Mouse (Mus musculus) inflammation-experienced regulatory T-cells, adult 6 months (primary cell): ENCODE results near the gene Cramp1l. TPM values are rescaled to one million over a fixed set of nuclear protein-coding genes. Genes with fewer than 3 reads are reported as not detected.
"Not testable (repeated sequence)": the region's sequence is repeated elsewhere in the genome, so short reads cannot be mapped to it uniquely, and the experiment has no call there.

Source experiments
- ATAC-seq: one replicate; pipeline ENCODE4 v1.8.0; 2017
- polyA plus RNA-seq, 3 experiments: library from polyadenylated mRNA; unstranded; fragments of 100-300 nt; shearing (Covaris generic); gene quantifications; one replicate each; pipeline ENCODE4 v1.2.1; 2017

The Cramp1l gene
- polyA plus RNA-seq, 3 experiments from 2014 or later = 10.7 to 22.5 (median 17.2) TPM

- ATAC-seq = no peak
Measured at GRCm38 (mm10) chr17:24953291-24953690, 62.3 kb downstream of the Cramp1l start.

- ATAC-seq = no peak
Measured at GRCm38 (mm10) chr17:24950671-24951070, 64.9 kb downstream of the Cramp1l start.

GRCm38 (mm10) chr17:24948204-24948603 lies 67.4 kb downstream of the Cramp1l start:
- ATAC-seq = no peak

GRCm38 (mm10) chr17:24943589-24943988 lies 72.0 kb downstream of the Cramp1l start:
- not testable (repeated sequence) for ATAC-seq

GRCm38 (mm10) chr17:24943036-24943435 lies 72.6 kb downstream of the Cramp1l start:
- no peak for ATAC-seq

GRCm38 (mm10) chr17:24942453-24942852 lies 73.1 kb downstream of the Cramp1l start:
- ATAC-seq = peak; percentile 69

GRCm38 (mm10) chr17:24937266-24937665 lies 78.3 kb downstream of the Cramp1l start:
- ATAC-seq = no peak

- peak; percentile 99 for ATAC-seq
Measured at GRCm38 (mm10) chr17:24936259-24937237, 79.0 kb downstream of the Cramp1l start, which contains the start of gene Mapk8ip3. Gene Mapk8ip3 (minus strand): TSS chr17:24936977.

GRCm38 (mm10) chr17:24935666-24936065 lies 79.9 kb downstream of the Cramp1l start:
- ATAC-seq = no peak

GRCm38 (mm10) chr17:24934926-24935325 lies 80.7 kb downstream of the Cramp1l start:
- ATAC-seq = no peak

GRCm38 (mm10) chr17:24933163-24933562 lies 82.4 kb downstream of the Cramp1l start:
- ATAC-seq = no peak

- ATAC-seq = no peak
Measured at GRCm38 (mm10) chr17:24932431-24932830, 83.2 kb downstream of the Cramp1l start.

- ATAC-seq = no peak
Measured at GRCm38 (mm10) chr17:24929506-24929905, 86.1 kb downstream of the Cramp1l start.

- no peak for ATAC-seq
Measured at GRCm38 (mm10) chr17:24923246-24923645, 92.3 kb downstream of the Cramp1l start.

- no peak for ATAC-seq
Measured at GRCm38 (mm10) chr17:24913984-24914383, 101.6 kb downstream of the Cramp1l start.

Other genes with a start within 250 kb of the Cramp1l start
- gene Meiob, start 211.5 kb downstream of the Cramp1l start, polyA plus RNA-seq = not detected
- 10 to 100 TPM; 24.3 to 30.5 (median 25.2) TPM for gene Hagh, start 175.6 kb downstream of the Cramp1l start, polyA plus RNA-seq
- gene Fahd1, start 165.4 kb downstream of the Cramp1l start, polyA plus RNA-seq = 1 to 10 TPM; 1.4 to 2.3 (median 2.0) TPM
- gene Igfals, start 149.8 kb downstream of the Cramp1l start, polyA plus RNA-seq = not detected
- 100 to 1,000 TPM in 1 of 3 experiments, 10 to 100 TPM in 2; 75.5 to 104 (median 88.6) TPM for gene Nubp2, start 129.4 kb downstream of the Cramp1l start, polyA plus RNA-seq
- 10 to 100 TPM; 48.5 to 53.2 (median 49.1) TPM for gene Spsb3, start 129.1 kb downstream of the Cramp1l start, polyA plus RNA-seq
- gene Eme2, start 120.7 kb downstream of the Cramp1l start, polyA plus RNA-seq = 10 to 100 TPM; 16.4 to 26.2 (median 26.1) TPM
- 10 to 100 TPM; 68.7 to 85.6 (median 71.2) TPM for gene Mrps34, start 120.7 kb downstream of the Cramp1l start, polyA plus RNA-seq
- gene Nme3, start 119.3 kb downstream of the Cramp1l start, polyA plus RNA-seq = 10 to 100 TPM; 39.8 to 50.7 (median 45.7) TPM
- 10 to 100 TPM; 22.0 to 47.5 (median 34.9) TPM for gene Mapk8ip3, start 78.8 kb downstream of the Cramp1l start, polyA plus RNA-seq
- gene Jpt2, start 55.1 kb downstream of the Cramp1l start, polyA plus RNA-seq = 10 to 100 TPM; 25.3 to 48.1 (median 32.1) TPM
- 10 to 100 TPM; 15.7 to 18.8 (median 17.2) TPM for gene Ift140, start 297 bp upstream of the Cramp1l start, polyA plus RNA-seq
- under 1 TPM in 2 of 3 experiments, not detected in 1; 0.47 to 0.66 TPM for gene Tmem204, start 67.8 kb upstream of the Cramp1l start, polyA plus RNA-seq
- gene Telo2, start 100.2 kb upstream of the Cramp1l start, polyA plus RNA-seq = 10 to 100 TPM; 13.5 to 33.6 (median 17.7) TPM
- gene Ptx4, start 105.0 kb upstream of the Cramp1l start, polyA plus RNA-seq = not detected
- 10 to 100 TPM; 16.6 to 27.4 (median 20.6) TPM for gene Clcn7, start 117.6 kb upstream of the Cramp1l start, polyA plus RNA-seq
- gene Ccdc154, start 146.7 kb upstream of the Cramp1l start, polyA plus RNA-seq = not detected
- gene Gm38655, start 159.7 kb upstream of the Cramp1l start, polyA plus RNA-seq = not detected
- 10 to 100 TPM; 12.9 to 16.3 (median 13.2) TPM for gene BC003965, start 168.8 kb upstream of the Cramp1l start, polyA plus RNA-seq
- gene Unkl, start 172.6 kb upstream of the Cramp1l start, polyA plus RNA-seq = 10 to 100 TPM; 22.2 to 31.4 (median 23.3) TPM
- gene Gnptg, start 224.3 kb upstream of the Cramp1l start, polyA plus RNA-seq = 10 to 100 TPM; 43.0 to 79.2 (median 61.5) TPM
- gene Tsr3, start 224.4 kb upstream of the Cramp1l start, polyA plus RNA-seq = 10 to 100 TPM; 30.9 to 35.3 (median 31.4) TPM
- gene Baiap3, start 240.6 kb upstream of the Cramp1l start, polyA plus RNA-seq = 10 to 100 TPM in 2 of 3 experiments, 1 to 10 TPM in 1; 2.6 to 42.7 (median 10.9) TPM